Mouse (Mus musculus) limb, embryonic 15.5 days (tissue): ENCODE results near the gene Ube2d3. TPM values are rescaled to one million over a fixed set of nuclear protein-coding genes. Genes with fewer than 3 reads are reported as not detected.

ENCODE experiments used
- ATAC-seq: fragments of 200-750 bp; cut with Nextera tagmentation; 2 replicates; pipeline ENCODE4 v1.8.0; 2017; ENCODE audit warnings: low read depth, moderate TSS enrichment; ENCODE audit not compliant: insufficient number of reproducible peaks, low FRiP score, low TSS enrichment
- H3K27ac ChIP-seq: fragments of 300-500 bp; sonication (generic); 2 replicates; pipeline ENCODE4 v1.5.1; 2015; ENCODE audit warnings: moderate library complexity, mild to moderate bottlenecking, inconsistent platforms
- H3K27me3 ChIP-seq: fragments of 300-500 bp; sonication (generic); 2 replicates; pipeline ENCODE4 v1.6.1; 2015; ENCODE audit warnings: inconsistent platforms
- H3K36me3 ChIP-seq: fragments of 300-500 bp; sonication (generic); 2 replicates; pipeline ENCODE4 v1.6.1; 2015; ENCODE audit warnings: inconsistent platforms
- H3K4me1 ChIP-seq: fragments of 300-500 bp; sonication (generic); 2 replicates; pipeline ENCODE4 v1.6.1; 2015; ENCODE audit warnings: inconsistent platforms
- H3K4me2 ChIP-seq: fragments of 300-500 bp; sonication (generic); 2 replicates; pipeline ENCODE4 v1.6.1; 2015; ENCODE audit warnings: mild to moderate bottlenecking, inconsistent platforms
- H3K4me3 ChIP-seq: fragments of 300-500 bp; sonication (generic); 2 replicates; pipeline ENCODE4 v1.5.1; 2015; ENCODE audit warnings: mild to moderate bottlenecking, inconsistent platforms
- H3K9ac ChIP-seq: fragments of 300-500 bp; sonication (generic); 2 replicates; pipeline ENCODE4 v1.6.1; 2015; ENCODE audit warnings: inconsistent platforms
- H3K9me3 ChIP-seq: fragments of 300-500 bp; sonication (generic); 2 replicates; pipeline ENCODE4 v1.6.1; 2016; ENCODE audit warnings: inconsistent platforms
- WGBS: fragments of 180-500 bp; shearing (Covaris S2); methylation state at CpG from one replicate; pipeline ENCODE4 v1.1.7; 2015; 5-methylcytosine and 5-hydroxymethylcytosine counted together
- polyA plus RNA-seq: library from polyadenylated mRNA; unstranded; fragments of >200 nt; fragmentation: Nextera tagmentation; extraction: Ambion mirVana; gene quantifications from 2 replicates; pipeline ENCODE4 v1.2.1, GENCODE M21; 2015

Ube2d3 gene
- polyA plus RNA-seq, 1 experiment from 2014 or later, result 467 TPM

DNA sequence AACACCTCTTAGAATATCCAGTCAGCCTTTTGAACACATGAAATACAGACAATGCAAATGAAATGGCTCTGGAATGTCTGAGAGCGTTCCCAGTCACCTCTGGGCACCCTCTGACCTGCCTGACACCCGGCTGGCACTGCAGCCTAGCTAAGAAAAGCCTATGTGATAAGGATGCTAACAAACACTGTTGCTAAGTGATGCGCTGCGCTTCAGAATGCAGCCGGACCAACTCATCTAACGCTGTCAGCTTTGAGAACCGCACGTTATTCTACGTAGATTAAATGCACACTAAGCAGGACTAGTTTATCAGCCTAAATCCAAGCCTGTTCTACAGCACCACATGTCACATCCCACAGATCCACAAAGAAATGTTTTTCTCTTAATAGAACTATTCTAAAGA is 26.1 kb upstream of the Ube2d3 start:
- Histone ChIP-seq H3K27ac (no peak overlapping the region), H3K36me3 (peaks cover 16% of the 10 kb centered on the region), H3K27me3 (no peaks in the 10 kb centered on the region), H3K9me3 (no peaks in the 10 kb centered on the region), H3K4me3 (no peak overlapping the region), H3K9ac (no peak overlapping the region), H3K4me2 (no peak overlapping the region), H3K4me1 (peaks cover 4% of the 10 kb centered on the region; the same call in 1 of the 2 replicates)
- 82% methylated on average over 9 of the region's 9 CpGs for whole genome bisulfite sequencing
- no peak for ATAC-seq

DNA sequence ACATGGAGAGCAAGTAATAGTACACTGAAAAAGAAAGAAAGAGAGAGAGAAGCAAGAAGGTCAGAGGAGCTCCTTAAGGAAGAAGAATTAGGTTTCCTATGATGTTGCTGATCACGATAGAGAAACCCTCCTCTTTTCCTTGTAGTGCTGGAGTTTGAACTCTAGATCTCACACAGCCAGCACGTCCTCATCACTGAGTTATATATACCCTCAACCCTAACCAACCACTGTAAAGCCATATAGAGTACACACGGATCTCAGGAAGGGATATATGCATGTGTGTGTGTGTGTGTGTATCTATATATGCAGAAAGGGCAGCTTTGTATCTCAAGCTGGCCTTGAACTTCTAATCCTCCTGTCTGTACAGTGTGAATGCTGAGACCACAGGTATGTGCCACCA is 20.7 kb upstream of the Ube2d3 start:
- no peak overlapping the region for H3K9ac ChIP-seq
- no peak overlapping the region for H3K4me2 ChIP-seq
- H3K27ac ChIP-seq, result no peak overlapping the region
- H3K4me3 ChIP-seq, result no peak overlapping the region
- no peaks in the 10 kb centered on the region for H3K36me3 ChIP-seq
- 76% methylated on average over 3 of the region's 3 CpGs for whole genome bisulfite sequencing
- no peak for ATAC-seq
- no peaks in the 10 kb centered on the region for H3K27me3 ChIP-seq
- no peaks in the 10 kb centered on the region for H3K9me3 ChIP-seq
- H3K4me1 ChIP-seq, result peaks cover 13% of the 10 kb centered on the region; the same call in 1 of the 2 replicates

DNA sequence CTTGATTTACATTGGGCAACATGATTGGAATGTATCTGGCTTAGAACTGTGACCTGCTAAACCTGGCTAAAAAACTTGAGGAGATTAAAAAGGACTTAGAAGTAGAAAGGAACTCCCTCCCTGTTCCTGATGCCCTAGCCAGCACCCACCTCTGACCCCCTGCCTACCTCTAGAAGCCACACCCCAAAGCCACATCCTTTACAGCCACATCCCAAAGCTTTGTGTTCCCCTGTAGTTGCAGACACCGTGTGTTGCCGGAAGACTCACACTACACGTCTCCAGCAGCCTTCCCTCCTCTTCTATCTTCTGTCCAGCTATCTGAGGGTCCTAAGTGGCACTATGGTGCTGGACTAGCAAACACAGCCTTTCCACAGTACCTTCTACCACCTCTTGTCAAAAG is 20.1 kb upstream of the Ube2d3 start:
- Histone ChIP-seq H3K27ac (no peak overlapping the region), H3K36me3 (no peaks in the 10 kb centered on the region), H3K4me2 (no peak overlapping the region), H3K4me3 (no peak overlapping the region), H3K9ac (no peak overlapping the region), H3K9me3 (no peaks in the 10 kb centered on the region), H3K27me3 (no peaks in the 10 kb centered on the region), H3K4me1 (peaks cover 14% of the 10 kb centered on the region; the same call in 1 of the 2 replicates)
- no peak for ATAC-seq
- 78% methylated on average over 3 of the region's 3 CpGs for WGBS

DNA sequence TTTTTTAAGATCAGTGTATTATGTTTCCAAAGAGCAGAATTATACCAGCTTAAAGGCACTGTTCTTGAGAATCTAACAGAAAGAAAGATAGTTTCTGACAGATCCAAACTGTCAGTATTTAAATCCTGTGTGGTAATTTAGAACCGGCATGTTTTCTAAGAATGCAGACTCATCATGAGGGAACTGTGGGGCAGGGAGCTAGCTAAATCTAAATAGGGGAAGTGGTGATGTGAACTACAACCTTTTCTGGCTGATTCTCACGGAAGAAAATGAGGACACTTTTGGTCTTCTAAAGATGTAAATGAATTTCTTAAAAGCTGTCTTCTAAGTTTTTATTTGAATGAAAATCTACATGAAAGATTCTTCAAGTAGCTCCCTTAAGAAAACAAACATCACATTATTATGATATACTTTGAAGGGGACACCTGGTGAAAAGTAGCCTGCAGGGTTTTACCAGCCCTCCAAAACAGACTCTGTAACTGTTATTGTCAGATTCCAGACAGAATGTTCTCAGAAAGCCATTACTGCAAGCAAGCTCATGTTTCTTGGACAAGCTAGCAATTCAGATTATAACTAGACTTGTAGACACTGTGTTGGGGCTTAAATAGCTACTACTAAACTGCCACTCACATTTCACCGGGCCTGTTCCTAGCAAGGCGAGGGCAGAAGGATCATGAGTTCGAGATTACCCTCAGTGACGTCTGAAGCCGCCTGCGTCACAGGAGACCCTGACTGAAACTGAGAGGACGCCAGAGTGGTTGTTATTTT is 17.2 kb upstream of the Ube2d3 start:
- no peak for ATAC-seq
- no peak overlapping the region for H3K4me3 ChIP-seq
- H3K9ac ChIP-seq, result no peak overlapping the region
- 73% methylated on average over 9 of the region's 9 CpGs for WGBS
- H3K27me3 ChIP-seq, result no peaks in the 10 kb centered on the region
- H3K9me3 ChIP-seq, result no peaks in the 10 kb centered on the region
- H3K4me1 ChIP-seq, result peaks cover 12% of the 10 kb centered on the region; the same call in 1 of the 2 replicates
- no peak overlapping the region for H3K27ac ChIP-seq
- H3K36me3 ChIP-seq, result no peaks in the 10 kb centered on the region
- H3K4me2 ChIP-seq, result no peak overlapping the region

DNA sequence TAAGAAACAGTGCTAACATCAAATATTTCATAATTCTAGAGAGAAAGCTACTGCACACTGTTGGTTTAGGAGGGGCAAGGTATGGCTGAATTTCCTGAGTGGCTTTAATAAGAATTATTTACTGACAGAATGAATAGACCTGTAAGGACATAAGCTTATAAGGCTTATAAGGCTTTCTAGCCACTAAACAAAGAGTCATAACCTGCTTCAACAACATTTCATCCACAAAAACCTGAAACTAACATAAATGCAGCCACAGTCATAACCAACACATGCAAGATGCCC is 16.7 kb upstream of the Ube2d3 start:
- Histone ChIP-seq H3K27ac (no peak overlapping the region), H3K4me1 (peaks cover 12% of the 10 kb centered on the region; the same call in 1 of the 2 replicates), H3K36me3 (no peaks in the 10 kb centered on the region), H3K9me3 (no peaks in the 10 kb centered on the region), H3K4me2 (no peak overlapping the region), H3K4me3 (no peak overlapping the region), H3K9ac (no peak overlapping the region), H3K27me3 (no peaks in the 10 kb centered on the region)
- no peak for ATAC-seq

DNA sequence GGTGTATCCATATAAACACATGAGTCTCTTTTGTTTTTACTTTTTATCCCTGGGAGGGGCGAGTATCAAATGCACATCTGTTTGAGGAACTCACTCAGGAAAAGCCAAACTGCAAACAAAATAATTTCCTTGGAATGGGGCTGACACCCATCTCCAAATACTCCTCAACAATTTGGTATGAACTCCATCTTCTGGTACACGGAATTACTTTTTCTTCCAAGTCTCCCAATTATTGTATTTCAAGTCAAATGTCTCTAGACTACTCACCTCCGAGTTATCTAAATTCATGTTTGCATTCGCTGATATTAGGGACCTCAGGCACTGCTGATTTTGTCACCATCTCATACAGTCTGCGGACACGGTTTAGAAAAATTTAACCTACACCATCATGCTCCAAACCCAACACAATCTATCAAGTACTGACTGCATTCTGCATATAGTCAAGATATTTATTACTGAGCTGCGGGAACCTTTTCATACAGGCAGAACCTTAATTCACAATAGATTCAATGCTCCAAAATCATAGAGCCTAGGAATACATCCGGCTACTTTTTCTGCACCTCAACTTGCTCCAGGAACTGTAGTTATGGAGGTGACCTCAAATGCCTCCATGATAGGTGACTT is 15.6 kb upstream of the Ube2d3 start:
- Histone ChIP-seq H3K27ac (peak overlapping the region; percentile 96), H3K4me2 (peak overlapping the region; percentile 67), H3K9me3 (no peaks in the 10 kb centered on the region), H3K27me3 (no peaks in the 10 kb centered on the region), H3K9ac (peak overlapping the region; percentile 76; the same call in 1 of the 2 replicates), H3K4me3 (peak overlapping the region; percentile 79), H3K4me1 (peaks cover 12% of the 10 kb centered on the region; the same call in 1 of the 2 replicates), H3K36me3 (no peaks in the 10 kb centered on the region)
- ATAC-seq, result no peak
- 22% methylated on average over 8 of the region's 8 CpGs for WGBS

DNA sequence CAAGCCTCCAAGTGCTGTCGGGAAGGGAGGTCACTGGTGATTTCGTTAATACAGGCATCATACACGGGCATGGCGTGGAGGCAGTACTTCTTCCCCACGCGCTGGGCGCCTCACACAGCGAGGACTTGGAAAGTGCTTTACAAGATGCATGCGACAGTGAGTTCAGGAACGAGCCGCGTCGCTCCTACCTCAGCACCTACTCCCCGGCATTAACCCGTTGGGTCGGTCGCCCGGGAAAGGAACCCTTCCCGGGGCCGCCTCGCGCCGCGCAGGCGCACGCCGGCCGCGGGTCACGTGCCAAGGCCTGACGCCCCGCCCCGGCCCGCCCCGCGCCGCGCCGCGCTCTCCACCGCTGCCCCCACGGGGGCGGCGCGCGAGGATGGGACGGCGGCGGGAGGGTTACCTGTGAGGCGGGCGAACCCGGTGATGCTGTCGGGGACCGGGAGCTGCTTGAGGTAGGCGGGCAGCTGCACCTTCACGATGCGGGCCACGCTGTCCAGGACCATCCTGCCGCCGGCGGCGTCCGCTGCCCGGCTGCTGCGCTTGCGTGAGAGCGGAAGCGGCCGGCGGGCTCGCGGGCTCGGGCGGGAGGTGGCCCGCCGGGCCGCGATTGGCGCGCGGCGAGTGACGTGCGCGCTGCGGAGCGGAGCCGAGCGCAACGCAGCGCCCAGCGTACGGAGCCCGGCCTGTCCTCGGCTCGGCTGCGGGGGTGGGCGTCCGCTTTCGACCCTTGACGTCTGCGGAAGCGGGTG is 14.9 kb upstream of the Ube2d3 start:
- Histone ChIP-seq H3K4me2 (peak overlapping the region; percentile 67), H3K4me3 (peak overlapping the region; percentile 79), H3K27me3 (no peaks in the 10 kb centered on the region), H3K4me1 (peaks cover 12% of the 10 kb centered on the region; the same call in 1 of the 2 replicates), H3K9ac (peak overlapping the region; percentile 76), H3K27ac (peak overlapping the region; percentile 96), H3K9me3 (no peaks in the 10 kb centered on the region), H3K36me3 (peaks cover 4% of the 10 kb centered on the region; the same call in 1 of the 2 replicates)
- ATAC-seq, result peak; percentile 97
- WGBS, result under 1% methylated on average over 98 of the region's 103 CpGs

DNA sequence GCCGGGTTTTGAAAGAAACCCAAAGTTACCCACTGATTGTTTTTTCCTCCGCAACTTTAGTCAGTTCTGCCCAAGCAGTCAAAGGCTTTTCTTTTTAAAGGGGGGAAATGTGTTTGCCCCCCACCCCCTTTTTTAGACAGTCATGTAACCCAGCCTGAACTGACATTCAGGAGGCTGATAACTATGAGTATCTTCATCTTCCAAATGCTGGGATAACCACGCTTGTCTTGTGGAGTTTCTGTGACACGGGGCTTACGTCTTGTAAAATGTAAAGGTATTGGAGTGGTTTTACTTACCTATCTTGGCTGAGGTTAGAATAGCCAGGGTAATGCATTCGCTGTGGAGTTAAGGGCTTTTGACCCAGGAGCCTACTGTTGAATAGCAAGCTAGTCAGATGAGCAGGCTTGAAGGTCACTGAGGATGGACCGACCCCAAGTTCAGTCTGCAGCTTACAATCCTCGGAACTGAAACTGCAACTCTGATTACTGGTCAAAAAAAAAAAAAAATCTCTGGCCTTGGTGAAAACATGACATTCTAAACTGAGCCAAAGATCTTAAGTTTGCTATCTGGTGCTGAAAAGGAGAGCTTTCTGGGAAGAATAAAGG is 14.2 kb upstream of the Ube2d3 start, which contains the start of gene Cisd2:
Gene Cisd2 (minus strand): TSS at position 318 of the 605 bp plus-strand sequence.
- ATAC-seq, result no peak
- peak within 1 kb of the TSS; percentile 79 for H3K4me3 ChIP-seq

DNA sequence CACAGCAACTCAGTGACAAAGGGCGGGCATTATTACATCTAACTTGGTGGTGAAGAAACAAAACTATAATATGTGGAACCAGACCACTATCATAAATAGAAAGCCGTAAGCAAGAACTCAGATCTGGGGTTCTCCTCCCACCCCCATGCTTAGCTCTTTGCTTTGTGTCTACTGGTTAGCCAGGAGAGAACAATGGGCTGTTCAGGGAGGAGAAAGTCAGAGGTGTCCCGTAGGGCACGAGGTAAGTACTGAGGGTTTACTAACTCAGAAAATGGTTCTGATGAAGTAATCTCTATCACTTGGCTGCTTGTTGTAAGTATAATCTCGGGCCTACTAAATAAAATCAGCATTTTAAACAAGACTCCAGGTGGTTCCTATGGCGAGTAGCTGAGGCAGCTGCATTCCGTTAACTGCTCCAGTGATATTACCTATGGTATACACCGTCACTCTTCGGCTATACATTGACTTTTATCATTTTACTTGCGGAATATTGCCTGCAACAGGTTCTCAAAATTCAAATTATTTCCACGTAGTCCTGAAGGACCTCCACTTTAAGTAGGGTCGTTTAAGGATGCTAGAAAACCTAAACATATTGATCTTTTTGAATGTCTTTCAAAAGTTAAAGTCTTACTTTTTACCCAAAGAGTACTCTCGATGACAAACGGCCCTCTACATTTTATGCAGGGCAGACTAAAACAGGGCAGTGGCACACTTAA is 890 bp upstream of the Ube2d3 start:
- 0 out of 2 replicates have a peak overlapping the region, but pooled peaks have one; percentile 54 for H3K9ac ChIP-seq
- no peaks in the 10 kb centered on the region for H3K9me3 ChIP-seq
- H3K27me3 ChIP-seq, result no peaks in the 10 kb centered on the region
- peaks cover 8% of the 10 kb centered on the region for H3K4me1 ChIP-seq
- no peak for ATAC-seq
- no peaks in the 10 kb centered on the region for H3K36me3 ChIP-seq
- peak overlapping the region; percentile 81 for H3K4me3 ChIP-seq
- H3K27ac ChIP-seq, result peak overlapping the region; percentile 100
- H3K4me2 ChIP-seq, result peak overlapping the region; percentile 44
- 40% methylated on average over 14 of the region's 14 CpGs for WGBS

More for the DNA sequence above, 14.2 kb upstream of the Ube2d3 start, which contains the start of gene Cisd2:
- no peaks in the 10 kb centered on the region for H3K9me3 ChIP-seq
- peaks cover 12% of the 10 kb centered on the region; the same call in 1 of the 2 replicates for H3K4me1 ChIP-seq
- H3K27me3 ChIP-seq, result no peaks in the 10 kb centered on the region
- peak within 1 kb of the TSS; percentile 76 for H3K9ac ChIP-seq
- H3K36me3 ChIP-seq, result peaks cover 9% of the 10 kb centered on the region; the same call in 1 of the 2 replicates
- H3K27ac ChIP-seq, result peak within 1 kb of the TSS; percentile 96
- WGBS, result 3% methylated on average over 8 of the region's 8 CpGs
- H3K4me2 ChIP-seq, result peak within 1 kb of the TSS; percentile 67

DNA sequence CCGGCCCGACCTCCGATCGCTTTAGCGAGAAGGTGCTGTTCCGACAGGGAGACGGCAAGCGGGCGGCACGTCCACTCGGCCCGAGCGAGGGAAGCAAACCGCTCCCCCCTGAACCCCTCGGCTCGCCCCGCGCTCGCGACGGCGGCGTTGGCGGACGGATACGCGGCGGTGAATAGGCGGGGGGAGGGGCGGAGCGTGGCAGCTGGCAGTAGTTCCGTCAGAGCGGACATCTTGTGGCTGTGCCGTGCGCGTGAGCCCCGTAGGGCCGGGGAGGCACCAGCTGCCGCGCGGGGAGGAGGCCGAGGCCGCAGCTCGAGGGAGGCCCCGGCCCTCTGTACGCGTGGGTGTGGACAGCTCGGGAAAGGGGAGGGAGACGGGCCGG is 573 bp downstream of the Ube2d3 start:
- Histone ChIP-seq H3K27ac (peak overlapping the region; percentile 100), H3K36me3 (no peaks in the 10 kb centered on the region), H3K27me3 (no peaks in the 10 kb centered on the region), H3K9me3 (no peaks in the 10 kb centered on the region), H3K4me3 (peak overlapping the region; percentile 81), H3K4me2 (0 out of 2 replicates have a peak overlapping the region, but pooled peaks have one; percentile 10), H3K9ac (peak overlapping the region; percentile 95), H3K4me1 (peaks cover 12% of the 10 kb centered on the region)
- WGBS, result 0% methylated on average over 46 of the region's 50 CpGs
- ATAC-seq, result peak; percentile 77
